Mouse (Mus musculus): ENCODE measurements at regions not wholly inside any gene's neighbourhood (a gene's known extent, or its start where the extent isn't known, plus 50 kb on each side); places are given as distances from the start of the nearest gene placed in this dataset.

DNA sequence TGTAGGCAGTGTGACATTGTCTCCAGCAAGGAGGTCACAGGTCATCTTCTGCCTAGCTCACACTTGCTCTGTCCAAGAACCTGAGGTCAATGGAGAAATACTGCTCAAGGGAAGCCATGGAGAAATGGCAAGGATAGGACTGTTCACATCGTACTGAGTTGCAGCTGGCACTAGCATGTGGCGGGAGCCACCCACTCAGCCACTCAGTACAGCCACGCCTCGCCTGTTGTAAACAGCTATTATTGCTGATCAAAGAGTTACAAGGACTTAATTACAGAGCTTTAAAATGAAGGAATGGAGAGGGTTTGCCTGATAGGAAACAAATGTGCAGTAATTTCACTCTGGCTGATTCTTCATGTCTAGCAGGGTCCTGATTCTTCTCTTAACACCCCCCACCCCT is 64.8 kb downstream of the Dll1 start:
- DNase-seq (no peak), ATAC-seq (ENCODE audit: insufficient read depth) (no peak)
- TF ChIP-seq CTCF (IDR thresholded peaks at IDR 0.05; ENCODE audit: low read depth) = no peak
- Histone ChIP-seq H3K4me3 (ENCODE audit: low read depth, low read length) (no peak overlapping the region), H3K4me2 (no peak overlapping the region), H3K9ac (no peak overlapping the region), H3K27ac (ENCODE audit: low read depth) (no peak overlapping the region), H3K4me1 (ENCODE audit: insufficient read depth) (no peaks in the 10 kb centered on the region; the same call in 1 of the 2 replicates), H3K27me3 (ENCODE audit: insufficient read depth, low read length) (no peaks in the 10 kb centered on the region), H3K36me3 (ENCODE audit: insufficient read depth) (no peaks in the 10 kb centered on the region), H3K9me3 (ENCODE audit: low read depth, low read length) (no peaks in the 10 kb centered on the region)
- WGBS = 75% methylated on average over 4 of the region's 4 CpGs

DNA sequence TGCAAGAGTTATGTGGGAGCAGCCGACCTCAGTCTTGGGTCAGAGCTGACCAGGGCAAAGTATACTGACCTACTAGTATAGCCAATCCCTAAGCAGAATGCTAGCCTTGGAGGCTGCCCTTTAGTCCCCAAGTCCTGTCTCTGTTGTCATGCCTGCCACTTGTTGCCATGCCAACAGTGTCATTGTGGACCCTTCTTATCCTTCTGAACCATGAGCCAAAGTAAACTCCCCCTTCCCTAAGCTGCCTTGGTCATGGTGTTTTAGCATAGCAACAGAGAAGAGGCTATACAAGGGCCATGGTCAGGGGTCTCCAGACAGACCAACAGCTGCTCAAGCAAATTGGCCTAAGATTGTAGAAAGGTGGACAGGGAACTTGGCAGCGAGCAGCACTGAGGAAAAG is 66.2 kb downstream of the Dll1 start:
- TF ChIP-seq CTCF (IDR thresholded peaks at IDR 0.05; ENCODE audit: low read depth) = no peak
- no peak for ATAC-seq (ENCODE audit: insufficient read depth)

DNA sequence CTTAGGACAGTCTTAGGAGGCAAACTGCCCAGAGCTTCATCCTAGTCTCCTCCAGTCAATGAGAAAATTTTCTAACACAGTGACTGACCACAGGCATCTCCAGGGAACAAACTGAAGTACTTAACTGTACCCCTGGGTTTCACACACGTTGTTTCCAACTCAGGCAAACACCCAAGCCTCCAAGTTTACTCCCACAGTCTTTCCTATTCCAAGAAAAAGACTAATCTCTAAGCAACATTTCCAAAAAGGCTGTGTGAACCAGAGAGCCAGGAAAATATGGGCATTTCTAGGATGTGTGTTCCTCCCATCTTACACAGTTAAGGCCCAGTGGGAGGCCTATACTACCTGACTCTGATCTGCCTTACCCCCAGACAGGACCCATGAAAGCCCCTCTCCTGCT is 74.6 kb downstream of the Dll1 start:
- Histone ChIP-seq H3K27ac (ENCODE audit: low read depth) (no peak overlapping the region), H3K4me3 (ENCODE audit: low read depth, low read length) (no peak overlapping the region), H3K9ac (no peak overlapping the region), H3K27me3 (ENCODE audit: insufficient read depth, low read length) (no peaks in the 10 kb centered on the region), H3K9me3 (ENCODE audit: low read depth, low read length) (no peaks in the 10 kb centered on the region), H3K4me1 (ENCODE audit: insufficient read depth) (no peaks in the 10 kb centered on the region), H3K4me2 (no peak overlapping the region), H3K36me3 (ENCODE audit: insufficient read depth) (no peaks in the 10 kb centered on the region)
- ATAC-seq (ENCODE audit: insufficient read depth) = no peak
- DNase-seq = no peak
- 40% methylated on average over 1 of the region's 1 CpGs for WGBS
- TF ChIP-seq CTCF (IDR thresholded peaks at IDR 0.05; ENCODE audit: low read depth) = no peak

More for the DNA sequence above, 66.2 kb downstream of the Dll1 start:
- DNase-seq = no peak
- Histone ChIP-seq H3K4me1 (ENCODE audit: insufficient read depth) (no peaks in the 10 kb centered on the region; the same call in 1 of the 2 replicates), H3K9me3 (ENCODE audit: low read depth, low read length) (no peaks in the 10 kb centered on the region), H3K36me3 (ENCODE audit: insufficient read depth) (no peaks in the 10 kb centered on the region), H3K9ac (no peak overlapping the region), H3K27me3 (ENCODE audit: insufficient read depth, low read length) (no peaks in the 10 kb centered on the region), H3K27ac (ENCODE audit: low read depth) (no peak overlapping the region), H3K4me3 (ENCODE audit: low read depth, low read length) (no peak overlapping the region), H3K4me2 (no peak overlapping the region)
- WGBS = 70% methylated on average over 2 of the region's 2 CpGs

DNA sequence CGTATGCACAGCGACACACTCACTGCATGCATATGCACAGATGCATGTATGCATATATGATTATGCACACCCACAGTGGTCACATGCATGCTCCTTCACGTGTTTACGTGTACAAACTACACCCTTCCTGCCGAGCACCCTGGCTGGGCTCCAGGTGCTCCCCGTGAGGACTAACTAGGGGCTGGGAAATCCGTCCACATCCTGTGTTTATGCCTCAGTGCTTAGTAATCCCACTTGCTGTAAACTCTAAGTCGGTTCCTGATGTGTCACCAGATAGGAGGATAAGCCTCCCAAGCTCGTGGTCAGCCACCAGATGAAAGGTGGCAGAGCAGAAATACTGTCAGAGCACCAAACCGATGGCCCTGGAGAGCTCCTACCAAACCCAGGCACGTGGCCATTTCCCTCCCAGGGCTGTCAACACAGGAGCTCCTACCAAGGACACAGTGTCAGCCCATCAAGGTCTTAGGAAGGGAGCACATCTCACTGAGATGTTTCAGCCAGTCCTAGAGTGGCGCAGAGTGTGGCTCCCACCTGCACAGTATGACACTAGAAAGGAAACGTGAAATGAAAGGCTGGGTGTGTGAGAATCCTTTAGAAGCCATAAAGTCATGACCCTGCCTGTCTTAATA is 76.8 kb downstream of the Dll1 start:
- H3K4me1 ChIP-seq (ENCODE audit: insufficient read depth) = no peaks in the 10 kb centered on the region
- no peaks in the 10 kb centered on the region for H3K27me3 ChIP-seq (ENCODE audit: insufficient read depth, low read length)
- no peaks in the 10 kb centered on the region for H3K9me3 ChIP-seq (ENCODE audit: low read depth, low read length)
- DNase-seq = peak; percentile 65
- no peaks in the 10 kb centered on the region for H3K36me3 ChIP-seq (ENCODE audit: insufficient read depth)
- no peak overlapping the region for H3K4me2 ChIP-seq
- 44% methylated on average over 13 of the region's 13 CpGs for WGBS
- ATAC-seq (ENCODE audit: insufficient read depth) = peak; percentile 47; the same call in 1 of the 2 replicates
- no peak for TF ChIP-seq CTCF (IDR thresholded peaks at IDR 0.05; ENCODE audit: low read depth)
- no peak overlapping the region for H3K27ac ChIP-seq (ENCODE audit: low read depth)
- no peak overlapping the region for H3K4me3 ChIP-seq (ENCODE audit: low read depth, low read length)
- no peak overlapping the region for H3K9ac ChIP-seq

DNA sequence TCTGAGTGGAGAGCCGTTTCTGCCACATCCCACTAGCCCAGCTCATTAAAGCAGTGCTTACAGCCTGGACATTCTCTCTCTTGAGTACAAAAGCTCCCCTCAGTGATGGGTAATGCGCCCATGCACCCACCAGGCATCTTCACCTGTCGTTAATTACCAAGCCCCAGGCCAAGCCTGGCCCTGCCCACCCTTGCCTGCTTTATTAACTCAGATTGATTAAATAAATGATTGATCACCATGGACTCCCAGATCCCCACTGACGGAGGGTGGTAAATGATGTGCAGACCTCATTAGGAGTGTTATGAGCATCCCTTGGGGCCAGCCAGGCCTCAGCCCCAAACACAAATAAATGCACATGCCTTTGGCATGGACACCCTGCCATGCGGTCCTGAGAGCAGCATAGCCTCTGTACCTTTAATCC is 82.5 kb downstream of the Dll1 start:
- H3K9me3 ChIP-seq (ENCODE audit: low read depth, low read length) = no peaks in the 10 kb centered on the region
- 65% methylated on average over 5 of the region's 5 CpGs for WGBS
- no peak overlapping the region for H3K4me2 ChIP-seq
- H3K4me1 ChIP-seq (ENCODE audit: insufficient read depth) = no peaks in the 10 kb centered on the region; the same call in 1 of the 2 replicates
- no peak overlapping the region for H3K27ac ChIP-seq (ENCODE audit: low read depth)
- no peak overlapping the region for H3K9ac ChIP-seq
- H3K4me3 ChIP-seq (ENCODE audit: low read depth, low read length) = no peak overlapping the region
- no peak for TF ChIP-seq CTCF (IDR thresholded peaks at IDR 0.05; ENCODE audit: low read depth)
- H3K36me3 ChIP-seq (ENCODE audit: insufficient read depth) = no peaks in the 10 kb centered on the region
- no peaks in the 10 kb centered on the region for H3K27me3 ChIP-seq (ENCODE audit: insufficient read depth, low read length)
- DNase-seq = no peak
- no peak for ATAC-seq (ENCODE audit: insufficient read depth)

DNA sequence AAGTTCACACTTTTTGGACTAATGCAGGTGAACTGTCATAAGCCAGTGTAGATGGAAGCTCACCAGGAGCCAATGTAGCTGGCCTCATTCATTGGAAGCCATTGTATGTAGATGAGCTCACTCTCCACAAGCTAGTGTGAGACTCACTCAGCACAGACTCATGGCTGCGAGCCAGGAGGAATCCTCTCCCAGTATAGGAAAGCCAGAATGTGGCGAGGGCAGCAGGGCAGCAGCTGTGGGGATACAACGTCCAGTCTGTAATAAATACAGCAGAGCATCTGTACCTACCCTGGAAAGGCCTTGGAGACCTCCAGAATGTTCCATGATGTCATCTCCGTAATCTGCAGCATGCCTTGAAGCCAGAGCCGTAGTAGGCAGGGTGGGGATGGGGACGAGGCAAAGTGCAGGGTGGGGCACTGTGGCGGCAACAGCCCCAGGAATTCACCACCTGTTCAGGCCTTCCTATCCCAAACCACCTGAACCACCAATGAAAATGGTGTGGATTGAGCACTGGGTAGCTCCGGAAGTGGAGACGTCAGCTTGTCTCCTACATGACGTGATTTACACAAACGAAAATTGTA is 84.1 kb downstream of the Dll1 start:
- Histone ChIP-seq H3K27me3 (ENCODE audit: insufficient read depth, low read length) (no peaks in the 10 kb centered on the region), H3K4me3 (ENCODE audit: low read depth, low read length) (no peak overlapping the region), H3K4me2 (no peak overlapping the region), H3K4me1 (ENCODE audit: insufficient read depth) (no peaks in the 10 kb centered on the region; the same call in 1 of the 2 replicates), H3K9me3 (ENCODE audit: low read depth, low read length) (no peaks in the 10 kb centered on the region), H3K27ac (ENCODE audit: low read depth) (no peak overlapping the region), H3K36me3 (ENCODE audit: insufficient read depth) (no peaks in the 10 kb centered on the region), H3K9ac (no peak overlapping the region)
- TF ChIP-seq CTCF (IDR thresholded peaks at IDR 0.05; ENCODE audit: low read depth) = no peak
- 56% methylated on average over 11 of the region's 11 CpGs for WGBS
- DNase-seq (peak; percentile 55), ATAC-seq (ENCODE audit: insufficient read depth) (peak; percentile 17; the same call in 1 of the 2 replicates)

DNA sequence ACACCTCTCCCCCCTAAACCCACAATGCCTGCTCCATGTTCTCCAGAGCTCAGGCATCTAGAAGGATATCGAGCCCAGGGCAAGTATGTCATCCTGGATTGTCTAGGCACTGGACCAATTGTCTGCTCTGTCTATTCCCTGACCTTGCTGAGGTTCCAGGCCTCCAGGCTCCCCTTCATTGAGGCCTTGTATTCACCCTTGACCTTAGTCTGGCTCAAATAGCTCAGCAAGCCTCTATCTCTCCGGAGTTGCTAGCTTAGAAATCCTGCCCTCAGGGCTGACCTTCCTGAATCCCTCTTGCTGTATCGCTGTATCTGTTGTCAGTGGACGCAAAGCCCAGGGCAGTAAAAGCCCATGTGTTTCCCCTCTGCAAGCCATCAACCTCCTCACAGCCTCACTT is 85.0 kb downstream of the Dll1 start:
- H3K4me1 ChIP-seq (ENCODE audit: insufficient read depth) = no peaks in the 10 kb centered on the region; the same call in 1 of the 2 replicates
- DNase-seq (no peak), ATAC-seq (ENCODE audit: insufficient read depth) (no peak)
- no peak overlapping the region for H3K4me3 ChIP-seq (ENCODE audit: low read depth, low read length)
- no peaks in the 10 kb centered on the region for H3K9me3 ChIP-seq (ENCODE audit: low read depth, low read length)
- no peak for TF ChIP-seq CTCF (IDR thresholded peaks at IDR 0.05; ENCODE audit: low read depth)
- no peak overlapping the region for H3K9ac ChIP-seq
- H3K36me3 ChIP-seq (ENCODE audit: insufficient read depth) = no peaks in the 10 kb centered on the region
- WGBS = 52% methylated on average over 4 of the region's 4 CpGs
- no peak overlapping the region for H3K27ac ChIP-seq (ENCODE audit: low read depth)
- no peaks in the 10 kb centered on the region for H3K27me3 ChIP-seq (ENCODE audit: insufficient read depth, low read length)
- no peak overlapping the region for H3K4me2 ChIP-seq
